Mouse (Mus musculus) embryo, embryonic 11 days (tissue): ENCODE measurements at regions not wholly inside any gene's neighbourhood (a gene's known extent, or its start where the extent isn't known, plus 50 kb on each side); places are given as distances from the start of the nearest gene placed in this dataset.
A peak's percentile ranks its signal among the peaks of the same experiment; 100 is the strongest.

Source experiments
- DNase-seq: peaks from one replicate; pipeline ENCODE4 v3.0.0-alpha.2; 2015

- peak; percentile 89 for DNase-seq
These were observed 114.3 kb downstream of the Rab38 start for GRCm38 (mm10) chr7:88544393-88544792.

- DNase-seq, result no peak
These were observed 115.0 kb downstream of the Rab38 start for GRCm38 (mm10) chr7:88544976-88545654.

DNA sequence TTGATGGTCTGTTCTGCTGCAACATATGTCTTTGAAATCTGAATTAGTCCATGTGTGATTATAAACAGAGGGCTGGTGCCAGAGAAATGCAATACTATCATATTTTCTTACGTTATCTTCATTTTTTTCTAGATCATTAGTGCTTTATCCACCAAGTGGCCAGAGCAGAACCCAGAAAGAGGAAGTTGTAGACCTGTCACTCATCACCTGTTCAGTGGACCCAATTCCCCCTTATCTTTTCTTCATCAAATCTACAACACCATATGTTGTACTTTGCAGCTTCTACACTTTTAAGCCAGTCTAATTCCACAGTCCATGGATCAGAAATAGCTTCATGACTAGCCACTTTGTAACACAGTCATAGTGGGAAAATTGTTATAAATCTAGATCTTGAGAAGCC, 145.0 kb downstream of the Rab38 start:
- DNase-seq, result no peak

DNA sequence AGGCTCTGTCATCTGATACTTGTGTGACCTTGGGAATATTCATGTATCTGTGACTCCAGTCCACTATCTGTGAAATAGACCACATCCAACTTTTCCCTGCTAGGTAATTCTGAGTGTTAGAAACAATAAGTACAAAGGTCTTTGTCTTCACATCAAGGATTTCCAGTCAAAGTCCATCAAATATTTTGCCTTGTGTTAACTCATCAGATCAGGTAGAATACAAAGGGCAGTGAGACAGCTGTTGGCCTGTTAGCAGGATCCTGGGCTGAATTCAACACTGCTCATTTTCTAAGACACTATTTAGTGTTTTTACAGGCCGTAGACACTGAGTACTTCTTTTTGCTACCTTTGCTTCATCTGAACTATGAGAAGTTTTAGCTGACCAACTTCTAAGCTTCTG, 170.7 kb downstream of the Rab38 start:
- DNase-seq, result no peak
